Comparison of ENCODE assay signal across 28 mouse cellular contexts in genomic region chr9:54527694-54528093, GRCm38 (mm10). TPM values are rescaled to one million over a fixed set of nuclear protein-coding genes. Genes with fewer than 3 reads are reported as not detected.
A peak's percentile ranks its signal among the peaks of the same experiment; 100 is the strongest.
DNase-seq lines count a peak whose midpoint lies in the region; ATAC-seq and TF ChIP-seq lines count a peak whose summit lies in the region.
"Had no signal": no experiment of that assay in that cellular context is flagged by ENCODE, and none has a peak within 500 bp of the region (broad histone marks: within the 10 kb centered on the region; RNA-seq: fewer than 3 reads in every experiment).

No protein-coding gene starts in this region.

- no peak for TF ChIP-seq EP300 in stomach, postnatal 0 days (optimal IDR thresholded peaks at IDR 0.05)

- POLR2A ChIA-PET in Patski (lab: Charles Lee) = no interaction called here

- H3K4me1 ChIP-seq in stomach, postnatal 0 days (replicated peaks; ENCODE audit: control insufficient read depth, insufficient read depth) = no peaks in the 10 kb centered on the region
- H3K4me1 ChIP-seq: kidney, embryonic 15.5 days; limb, embryonic 13.5 days; liver, embryonic 13.5 days had no signal

- intact Hi-C loops in heart, postnatal 25 days (cut with DNase I) = no loop called here
- intact Hi-C loops in left cerebral cortex, adult 2 months (cut with DNase I) = loop anchor here (5.0 kb wide), 2 partner anchors 80 to 150 kb away; no protein-coding TSS in a partner anchor
- intact Hi-C loops in left cerebral cortex, postnatal 36 days (cut with DNase I) = loop anchor here (2.0 kb wide), 1 partner anchor 149 kb away; no protein-coding TSS in a partner anchor

- peaks cover 6% of the 10 kb centered on the region for H3K27me3 ChIP-seq in Patski
- no peaks in the 10 kb centered on the region for H3K27me3 ChIP-seq in stomach, postnatal 0 days (ENCODE audit: control insufficient read depth, insufficient read depth, low read length)
- H3K27me3 ChIP-seq: hindbrain, embryonic 15.5 days; kidney, embryonic 15.5 days; limb, embryonic 13.5 days; liver, embryonic 13.5 days had no signal

- CTCF ChIA-PET in Patski (lab: Charles Lee) = interaction anchor here (1.1 kb wide), 1 partner anchor 25 kb away, joined by 4 read pairs; no protein-coding TSS in a partner anchor

- no peaks in the 10 kb centered on the region for H3K9me3 ChIP-seq in stomach, postnatal 0 days (ENCODE audit: control insufficient read depth, low read length)
- H3K9me3 ChIP-seq: hindbrain, embryonic 15.5 days; kidney, embryonic 15.5 days; limb, embryonic 13.5 days; liver, embryonic 13.5 days had no signal

- no peaks in the 10 kb centered on the region for H3K36me3 ChIP-seq in stomach, postnatal 0 days (ENCODE audit: control insufficient read depth, insufficient read depth, low read length)
- H3K36me3 ChIP-seq: hindbrain, embryonic 15.5 days; kidney, embryonic 15.5 days; limb, embryonic 13.5 days; liver, embryonic 13.5 days had no signal

- DNase-seq in heart, adult 11 months = peak; percentile 66
- no peak for DNase-seq in heart, postnatal 25 days (ENCODE audit: low spot score)
- no peak for DNase-seq in left cerebral cortex, adult 2 months (ENCODE audit: extremely low spot score in 1 of 2, low spot score in 2 of 2)
- DNase-seq in left cerebral cortex, postnatal 36 days (ENCODE audit: low spot score in 2 of 2) = no peak
- no peak for DNase-seq in Patski (ENCODE audit: low read depth, low spot score)
- DNase-seq in stomach, postnatal 0 days (ENCODE audit: low spot score) = no peak
- no peak for DNase-seq in kidney, adult 8-10 months
- DNase-seq: adrenal gland, adult 2 months; gastrocnemius, postnatal 14 days; heart, adult 2 months; heart, postnatal 4 days; layer of hippocampus, postnatal 36 days; liver, embryonic 13.5 days; lung, adult 2 months; lung, postnatal 14 days; right cerebral cortex, postnatal 14 days had no signal

- ATAC-seq in Patski = no peak
- no peak for ATAC-seq in stomach, postnatal 0 days (ENCODE audit: low FRiP score, low TSS enrichment)
- ATAC-seq: forebrain, embryonic 14.5 days; intestine, embryonic 16.5 days had no signal

- TF ChIP-seq CTCF in left cerebral cortex, adult 2 months (IDR thresholded peaks at IDR 0.05) = peak; percentile 49
- TF ChIP-seq CTCF in Patski (IDR thresholded peaks at IDR 0.05) = peak; percentile 18
- TF ChIP-seq CTCF in stomach, postnatal 0 days (IDR thresholded peaks at IDR 0.05; ENCODE audit: low read depth) = peak; percentile 35; the same call in 1 of the 2 replicates

- H3K4me2 ChIP-seq in stomach, postnatal 0 days (replicated peaks; ENCODE audit: low read depth) = no peak overlapping the region
- H3K4me2 ChIP-seq: hindbrain, embryonic 15.5 days; kidney, embryonic 15.5 days; limb, embryonic 13.5 days; liver, embryonic 13.5 days; midbrain, embryonic 11.5 days had no signal

- WGBS in stomach, postnatal 0 days = 69% methylated on average over 7 of the region's 7 CpGs

- in situ Hi-C loops in Patski (cut with MboI; ENCODE audit: low pct_unique_long_range_greater_than_20kb) = no loop called here

- no peak overlapping the region for H3K27ac ChIP-seq in left cerebral cortex, adult 2 months
- no peak overlapping the region for H3K27ac ChIP-seq in stomach, postnatal 0 days (replicated peaks)
- H3K27ac ChIP-seq: heart, adult 2 months; hindbrain, embryonic 15.5 days; kidney, embryonic 15.5 days; limb, embryonic 13.5 days; liver, embryonic 13.5 days had no signal

- no peak overlapping the region for H3K9ac ChIP-seq in stomach, postnatal 0 days (ENCODE audit: low read length)
- H3K9ac ChIP-seq: hindbrain, embryonic 15.5 days; kidney, embryonic 15.5 days; limb, embryonic 13.5 days; liver, embryonic 13.5 days had no signal

- no peak overlapping the region for H3K4me3 ChIP-seq in left cerebral cortex, adult 2 months
- H3K4me3 ChIP-seq in stomach, postnatal 0 days (ENCODE audit: low read depth, low read length) = no peak overlapping the region
- H3K4me3 ChIP-seq: heart, adult 2 months; hindbrain, embryonic 15.5 days; kidney, embryonic 15.5 days; limb, embryonic 13.5 days; liver, embryonic 13.5 days had no signal

RNA-seq across cellular contexts. Expression of gene Sh2d7, which starts 11.1 kb away (rescaled TPM):
- total RNA-seq in heart, postnatal 25 days (2021) = not detected
- under 1 TPM in 1 of 2 experiments, not detected in 1; 0.11 TPM for total RNA-seq in left cerebral cortex, adult 2 months (2021)
- total RNA-seq in left cerebral cortex, postnatal 36 days (2021) = not detected
- polyA plus RNA-seq in Patski (2021) = 0.04 TPM
- 0.04 TPM in 2 replicates for polyA plus RNA-seq in stomach, postnatal 0 days (2015; fragmentation: Nextera tagmentation; extraction: Ambion mirVana)
- total RNA-seq: adrenal gland, adult 2 months; gastrocnemius, postnatal 14 days; heart, adult 2 months; heart, postnatal 4 days; left cerebral cortex, postnatal 14 days; megakaryocyte progenitor cell, adult 5-6 weeks had no signal
- polyA plus RNA-seq: adrenal gland, adult 2 months; embryonic facial prominence, embryonic 14.5 days; heart, embryonic 14.5 days; hindbrain, embryonic 15.5 days; intestine, embryonic 16.5 days; kidney, embryonic 15.5 days; limb, embryonic 13.5 days; liver, embryonic 13.5 days; midbrain, embryonic 11.5 days; neural tube, embryonic 11.5 days; urinary bladder, adult 2 months had no signal

RNA-seq across cellular contexts. Expression of gene Dmxl2, which starts 26.3 kb away (rescaled TPM):
- total RNA-seq in heart, postnatal 25 days (2021) = 10 to 100 TPM; 18.5 to 20.0 TPM
- total RNA-seq in left cerebral cortex, adult 2 months (2021) = 100 to 1,000 TPM; 203 to 220 TPM
- total RNA-seq in left cerebral cortex, postnatal 36 days (2021) = 100 to 1,000 TPM; 189 to 204 TPM
- 11.3 TPM for polyA plus RNA-seq in Patski (2021)
- polyA plus RNA-seq in stomach, postnatal 0 days (2015; fragmentation: Nextera tagmentation; extraction: Ambion mirVana) = 1.8 and 2.2 TPM in 2 replicates

RNA-seq across cellular contexts. Expression of gene Cib2, which starts 32.3 kb away (rescaled TPM):
- 1 to 10 TPM; 1.4 to 1.8 TPM for total RNA-seq in heart, postnatal 25 days (2021)
- total RNA-seq in left cerebral cortex, adult 2 months (2021) = 10 to 100 TPM; 22.0 to 24.2 TPM
- 10 to 100 TPM; 19.3 to 22.8 TPM for total RNA-seq in left cerebral cortex, postnatal 36 days (2021)
- polyA plus RNA-seq in Patski (2021) = 74.4 TPM
- polyA plus RNA-seq in stomach, postnatal 0 days (2015; fragmentation: Nextera tagmentation; extraction: Ambion mirVana) = 6.1 and 7.5 TPM in 2 replicates

RNA-seq across cellular contexts. Expression of gene Idh3a, which starts 58.4 kb away (rescaled TPM):
- 100 to 1,000 TPM; 627 to 667 TPM for total RNA-seq in heart, postnatal 25 days (2021)
- total RNA-seq in left cerebral cortex, adult 2 months (2021) = 100 to 1,000 TPM; 179 to 187 TPM
- total RNA-seq in left cerebral cortex, postnatal 36 days (2021) = 100 to 1,000 TPM; 181 to 197 TPM
- polyA plus RNA-seq in Patski (2021) = 319 TPM
- 105 TPM in 2 replicates for polyA plus RNA-seq in stomach, postnatal 0 days (2015; fragmentation: Nextera tagmentation; extraction: Ambion mirVana)

Comparison
In these comparisons a context has a peak if more than half of its experiments do, and no peak if none do; other contexts are left out.
1. RNA of gene Dmxl2, which starts 26.3 kb away (total RNA-seq): 203 to 220 TPM in left cerebral cortex, adult 2 months and 189 to 204 TPM in left cerebral cortex, postnatal 36 days; 18.5 to 20.0 TPM in heart, postnatal 25 days; every median in the first group is over 4 times any median in the second.
2. RNA of gene Cib2, which starts 32.3 kb away (total RNA-seq): 22.0 to 24.2 TPM in left cerebral cortex, adult 2 months and 19.3 to 22.8 TPM in left cerebral cortex, postnatal 36 days; 1.4 to 1.8 TPM in heart, postnatal 25 days; every median in the first group is over 4 times any median in the second.
3. Peak in every context shown above with its lines, with median percentiles within 50 percentile points of each other: CTCF ChIP-seq.